8 mouse cellular contexts compared by ENCODE assay signal in the genomic region with DNA sequence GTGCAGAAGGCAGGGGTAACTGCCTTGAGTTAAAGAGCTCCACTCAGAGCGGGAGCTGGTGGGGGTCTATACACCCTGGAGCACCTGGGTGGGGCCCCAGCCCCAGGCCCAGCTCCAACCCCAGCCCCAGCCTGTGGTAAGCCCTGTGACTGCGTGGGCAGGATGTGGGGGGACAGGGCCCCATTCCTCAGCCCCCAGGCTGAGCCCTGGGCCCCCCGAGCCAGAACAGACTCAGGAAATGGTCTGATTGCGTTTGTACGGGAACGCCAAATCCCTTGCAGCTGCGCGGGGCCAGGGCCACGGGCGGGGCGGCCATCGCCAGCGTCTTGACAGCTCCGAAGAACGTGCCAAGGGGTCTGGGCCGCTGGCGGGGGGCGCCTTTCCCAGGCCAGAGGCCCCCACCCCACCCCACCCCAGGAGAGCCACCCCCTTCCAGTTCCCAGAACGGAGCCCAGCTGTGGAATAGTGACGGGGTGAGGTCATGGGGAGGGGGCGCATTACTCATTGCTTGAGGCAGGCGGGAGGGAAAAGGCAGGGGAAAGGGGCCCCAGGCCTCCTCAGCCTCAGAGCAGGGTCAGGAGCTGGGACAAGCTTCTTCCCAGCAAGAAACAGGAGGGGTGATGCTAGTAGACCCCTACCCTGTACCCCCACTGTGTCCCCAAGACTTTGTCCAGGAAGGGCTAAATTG. TPM values are rescaled to one million over a fixed set of nuclear protein-coding genes. Genes with fewer than 3 reads are reported as not detected.
DNase-seq lines count a peak whose midpoint lies in the region; ATAC-seq lines count a peak whose summit lies in the region.

No protein-coding gene starts in this region.

- DNase-seq in ovary, postnatal 10 days (ENCODE audit: low spot score): peak; percentile 55
- no peak for DNase-seq in ovary, adult 18-20 months (ENCODE audit: low spot score)
- peak; percentile 75 for DNase-seq in forebrain, embryonic 11.5 days (ENCODE audit: low spot score)
- peak; percentile 81 to 88 for DNase-seq in heart, postnatal 10 days
- DNase-seq in skeletal muscle tissue, adult 2 months (ENCODE audit: low read depth, low spot score): peak; percentile 82
- no peak for DNase-seq in cerebellum, adult 18-20 months
- no peak for DNase-seq in adrenal gland, postnatal 4 days (ENCODE audit: low spot score in 2 of 2)

- peak overlapping the region; percentile 58 for H3K4me2 ChIP-seq in forebrain, embryonic 11.5 days (ENCODE audit: low read depth, low read length, severe bottlenecking)
- peak overlapping the region; percentile 46 for H3K4me2 ChIP-seq in liver, embryonic 15.5 days

- intact Hi-C loops in heart, postnatal 10 days (cut with DNase I): loop anchor here (1.0 to 5.0 kb wide), 3 partner anchors 41 to 191 kb away; no protein-coding TSS in a partner anchor

- H3K9ac ChIP-seq in forebrain, embryonic 11.5 days (ENCODE audit: low read length): peak overlapping the region; percentile 63
- no peak overlapping the region for H3K9ac ChIP-seq in liver, embryonic 15.5 days

- H3K4me3 ChIP-seq in forebrain, embryonic 11.5 days (ENCODE audit: low read depth, low read length): peak overlapping the region; percentile 23
- H3K4me3 ChIP-seq in liver, embryonic 15.5 days (replicated peaks): 0 out of 2 replicates have a peak overlapping the region, but pooled peaks have one; percentile 5

- H3K4me1 ChIP-seq in forebrain, embryonic 11.5 days (replicated peaks; ENCODE audit: control insufficient read depth, insufficient read depth, low read length): peaks cover 17% of the 10 kb centered on the region
- H3K4me1 ChIP-seq in liver, embryonic 15.5 days (replicated peaks): peaks cover 17% of the 10 kb centered on the region

- no peaks in the 10 kb centered on the region for H3K36me3 ChIP-seq in forebrain, embryonic 11.5 days (ENCODE audit: control insufficient read depth, insufficient read depth, low read length)
- H3K36me3 ChIP-seq in liver, embryonic 15.5 days (replicated peaks): no peaks in the 10 kb centered on the region

- peak overlapping the region; percentile 57 for H3K27ac ChIP-seq in forebrain, embryonic 11.5 days (ENCODE audit: low read depth, low read length)
- peak overlapping the region; percentile 33; the same call in 1 of the 2 replicates for H3K27ac ChIP-seq in liver, embryonic 15.5 days (replicated peaks)

- H3K27me3 ChIP-seq in forebrain, embryonic 11.5 days (ENCODE audit: control insufficient read depth, insufficient read depth, low read length): no peaks in the 10 kb centered on the region
- 0 out of 2 replicates have a peak, but pooled peaks cover 5% of the 10 kb centered on the region for H3K27me3 ChIP-seq in liver, embryonic 15.5 days

- WGBS in forebrain, embryonic 11.5 days: 1% methylated on average over 21 of the region's 22 CpGs
- WGBS in liver, embryonic 15.5 days (ENCODE audit: insufficient replicate concordance): 9% methylated on average over 21 of the region's 22 CpGs

- H3K9me3 ChIP-seq in forebrain, embryonic 11.5 days (ENCODE audit: control insufficient read depth, low read length): no peaks in the 10 kb centered on the region
- H3K9me3 ChIP-seq in liver, embryonic 15.5 days (replicated peaks): no peaks in the 10 kb centered on the region

- ATAC-seq in forebrain, embryonic 11.5 days (replicated peaks; ENCODE audit: low FRiP score): peak; percentile 71
- ATAC-seq in liver, embryonic 15.5 days (ENCODE audit: insufficient read depth): peak; percentile 19; the same call in 1 of the 2 replicates

RNA-seq across cellular contexts. Expression of a gene that starts 16.9 kb away (rescaled TPM):
- 1.00 and 1.0 TPM in 2 replicates for polyA plus RNA-seq in forebrain, embryonic 11.5 days (2014; fragmentation: Nextera tagmentation; extraction: Ambion mirVana)
- 1 to 10 TPM in 1 of 2 experiments, under 1 TPM in 1; 0.67 to 1.8 TPM for total RNA-seq in heart, postnatal 10 days (2021)
- polyA plus RNA-seq in liver, embryonic 15.5 days (2015; fragmentation: Nextera tagmentation; extraction: Ambion mirVana): 14.3 and 24.5 TPM in 2 replicates
- 100 to 1,000 TPM; 118 to 299 TPM for total RNA-seq in adrenal gland, postnatal 4 days (2021)

RNA-seq across cellular contexts. Expression of a gene that starts 21.1 kb away (rescaled TPM):
- 8.7 and 9.8 TPM in 2 replicates for polyA plus RNA-seq in forebrain, embryonic 11.5 days (2014; fragmentation: Nextera tagmentation; extraction: Ambion mirVana)
- 100 to 1,000 TPM; 111 to 116 TPM for total RNA-seq in heart, postnatal 10 days (2021)
- polyA plus RNA-seq in liver, embryonic 15.5 days (2015; fragmentation: Nextera tagmentation; extraction: Ambion mirVana): 24.5 and 27.8 TPM in 2 replicates
- total RNA-seq in adrenal gland, postnatal 4 days (2021): 10 to 100 TPM; 25.1 to 43.0 TPM

RNA-seq across cellular contexts. Expression of a gene that starts 40.1 kb away (rescaled TPM):
- polyA plus RNA-seq in forebrain, embryonic 11.5 days (2014; fragmentation: Nextera tagmentation; extraction: Ambion mirVana): 1.3 TPM in 1 of 2 replicates, not detected in the other
- total RNA-seq in heart, postnatal 10 days (2021): 1 to 10 TPM; 1.9 to 4.3 TPM
- 17.6 and 29.3 TPM in 2 replicates for polyA plus RNA-seq in liver, embryonic 15.5 days (2015; fragmentation: Nextera tagmentation; extraction: Ambion mirVana)
- 100 to 1,000 TPM in 1 of 2 experiments, 10 to 100 TPM in 1; 79.5 to 219 TPM for total RNA-seq in adrenal gland, postnatal 4 days (2021)

RNA-seq across cellular contexts. Expression of a gene that starts 47.1 kb away (rescaled TPM):
- polyA plus RNA-seq in forebrain, embryonic 11.5 days (2014; fragmentation: Nextera tagmentation; extraction: Ambion mirVana): not detected in 2 replicates
- total RNA-seq in heart, postnatal 10 days (2021): not detected
- polyA plus RNA-seq in liver, embryonic 15.5 days (2015; fragmentation: Nextera tagmentation; extraction: Ambion mirVana): 0.13 TPM in 1 of 2 replicates, not detected in the other
- total RNA-seq in adrenal gland, postnatal 4 days (2021): not detected

RNA-seq across cellular contexts. Expression of a gene that starts 50.8 kb away (rescaled TPM):
- polyA plus RNA-seq in forebrain, embryonic 11.5 days (2014; fragmentation: Nextera tagmentation; extraction: Ambion mirVana): 18.3 and 18.7 TPM in 2 replicates
- 10 to 100 TPM in 1 of 2 experiments, 1 to 10 TPM in 1; 4.1 to 19.3 TPM for total RNA-seq in heart, postnatal 10 days (2021)
- 9.8 and 11.9 TPM in 2 replicates for polyA plus RNA-seq in liver, embryonic 15.5 days (2015; fragmentation: Nextera tagmentation; extraction: Ambion mirVana)
- total RNA-seq in adrenal gland, postnatal 4 days (2021): 1 to 10 TPM; 8.2 to 9.5 TPM

Comparison
In these comparisons a context has a peak if more than half of its experiments do, and no peak if none do; other contexts are left out.
1. DNase-seq: peak in ovary, postnatal 10 days (single experiment), forebrain, embryonic 11.5 days (single experiment), heart, postnatal 10 days (2 of 2) and skeletal muscle tissue, adult 2 months (single experiment); none in ovary, adult 18-20 months (single experiment), cerebellum, adult 18-20 months (0 of 2) and adrenal gland, postnatal 4 days (0 of 2).
2. RNA of a gene that starts 16.9 kb away (total RNA-seq): 118 to 299 TPM in adrenal gland, postnatal 4 days; 0.67 to 1.8 TPM in heart, postnatal 10 days; every median in the first group is over 10 times any median in the second.
3. RNA of a gene that starts 40.1 kb away (total RNA-seq): 79.5 to 219 TPM in adrenal gland, postnatal 4 days; 1.9 to 4.3 TPM in heart, postnatal 10 days; every median in the first group is over 10 times any median in the second.